Mouse (Mus musculus): Measurements from ENCODE around the gene Spns3. TPM values are rescaled to one million over a fixed set of nuclear protein-coding genes. Genes with fewer than 3 reads are reported as not detected.
"Not testable (repeated sequence)": the region's sequence is repeated elsewhere in the genome, so short reads cannot be mapped to it uniquely, and the experiment has no call there.

Spns3 gene
- total and polyA plus RNA-seq, 2 experiments from 2014 or later = 0.22 TPM; not detected in 1

DNA sequence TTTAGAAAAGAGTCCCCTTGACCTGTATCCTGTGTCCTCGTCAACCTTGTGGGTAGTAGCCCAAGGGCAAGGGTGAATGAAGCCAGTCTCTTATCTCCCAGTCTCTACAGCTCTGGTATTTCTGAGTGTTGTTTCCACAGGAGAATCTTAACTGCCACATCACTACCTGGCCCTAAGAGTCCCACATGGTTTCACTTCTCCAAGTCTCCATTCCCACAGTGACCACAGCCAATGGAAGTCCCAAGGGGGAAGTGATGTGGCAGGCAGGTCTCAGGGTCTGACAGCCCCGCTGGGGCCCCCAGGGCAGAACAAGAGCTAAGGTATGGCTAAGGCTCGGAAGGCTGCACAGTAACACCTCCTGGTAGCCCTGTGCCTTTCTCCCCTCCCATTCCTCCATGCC is 3.1 kb downstream of the Spns3 start:
- DNase-seq (ENCODE audit: low spot score) = no peak
- 74% methylated on average over 3 of the region's 3 CpGs for WGBS
- no peak overlapping the region for H3K27ac ChIP-seq (ENCODE audit: low read depth, low read length)
- no peak overlapping the region for H3K4me2 ChIP-seq (ENCODE audit: low read depth, low read length, poor library complexity, severe bottlenecking)
- no peaks in the 10 kb centered on the region for H3K4me1 ChIP-seq (ENCODE audit: insufficient read depth, low read length)
- no peak for TF ChIP-seq CTCF (IDR thresholded peaks at IDR 0.05)
- no peaks in the 10 kb centered on the region for H3K9me3 ChIP-seq (ENCODE audit: low read length)
- H3K4me3 ChIP-seq (ENCODE audit: low read depth, low read length) = no peak overlapping the region
- no peaks in the 10 kb centered on the region for H3K27me3 ChIP-seq (ENCODE audit: insufficient read depth, low read length)
- no peaks in the 10 kb centered on the region for H3K36me3 ChIP-seq (ENCODE audit: insufficient read depth, low read length)
- H3K9ac ChIP-seq (replicated peaks; ENCODE audit: low read length, poor library complexity, severe bottlenecking) = no peak overlapping the region
- no peak for ATAC-seq (ENCODE audit: low FRiP score)

DNA sequence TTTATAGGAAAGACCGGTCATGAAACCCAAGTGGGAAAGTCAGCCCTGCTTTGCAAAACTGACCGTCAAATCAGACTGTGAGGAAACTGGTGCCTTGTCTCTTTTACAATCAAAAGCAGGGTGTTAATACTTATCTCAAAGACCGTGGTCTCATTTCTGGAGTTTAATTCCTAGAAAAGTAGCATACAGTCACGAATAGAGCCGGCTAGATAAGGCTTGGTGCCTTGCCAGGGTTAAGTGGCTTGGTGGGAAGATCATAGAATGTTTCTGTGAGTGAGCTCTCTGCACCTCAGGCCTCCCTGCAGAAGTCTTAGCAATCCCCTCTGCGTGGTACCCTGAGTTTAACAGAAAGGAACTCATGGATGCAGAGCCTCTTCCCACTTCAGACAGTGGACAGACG is 5.6 kb downstream of the Spns3 start:
- H3K4me3 ChIP-seq (ENCODE audit: low read depth, low read length) = no peak overlapping the region
- no peaks in the 10 kb centered on the region for H3K36me3 ChIP-seq (ENCODE audit: insufficient read depth, low read length)
- no peak overlapping the region for H3K27ac ChIP-seq (ENCODE audit: low read depth, low read length)
- no peak for ATAC-seq (ENCODE audit: low FRiP score)
- no peaks in the 10 kb centered on the region for H3K4me1 ChIP-seq (ENCODE audit: insufficient read depth, low read length)
- no peak overlapping the region for H3K4me2 ChIP-seq (ENCODE audit: low read depth, low read length, poor library complexity, severe bottlenecking)
- DNase-seq (ENCODE audit: low spot score) = no peak
- no peak overlapping the region for H3K9ac ChIP-seq (replicated peaks; ENCODE audit: low read length, poor library complexity, severe bottlenecking)
- TF ChIP-seq CTCF (IDR thresholded peaks at IDR 0.05) = no peak
- WGBS = 71% methylated on average over 7 of the region's 7 CpGs
- H3K9me3 ChIP-seq (ENCODE audit: low read length) = no peaks in the 10 kb centered on the region
- H3K27me3 ChIP-seq (ENCODE audit: insufficient read depth, low read length) = no peaks in the 10 kb centered on the region

DNA sequence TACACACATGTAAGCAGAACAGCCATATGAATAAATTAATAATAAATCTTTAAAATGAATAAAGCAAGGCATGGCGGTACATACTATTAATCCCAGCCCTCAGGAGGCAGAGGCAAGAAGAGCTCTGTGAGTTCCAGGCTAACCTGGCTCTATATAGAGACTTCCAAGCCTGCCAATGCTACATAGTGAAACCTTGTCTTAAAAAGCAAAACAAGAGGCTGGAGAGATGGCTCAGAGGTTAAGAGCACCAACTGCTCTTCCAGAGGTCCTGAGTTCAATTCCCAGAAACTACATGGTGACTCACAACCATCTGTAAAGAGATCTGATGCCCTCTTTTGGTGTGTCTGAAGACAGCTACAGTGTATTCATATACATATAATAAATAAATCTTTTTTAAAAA is 6.6 kb downstream of the Spns3 start:
- H3K9ac ChIP-seq (replicated peaks; ENCODE audit: low read length, poor library complexity, severe bottlenecking); H3K36me3 ChIP-seq (ENCODE audit: insufficient read depth, low read length); DNase-seq (ENCODE audit: low spot score); H3K4me1 ChIP-seq (ENCODE audit: insufficient read depth, low read length); H3K27me3 ChIP-seq (ENCODE audit: insufficient read depth, low read length); H3K27ac ChIP-seq (ENCODE audit: low read depth, low read length); H3K4me3 ChIP-seq (ENCODE audit: low read depth, low read length); H3K9me3 ChIP-seq (ENCODE audit: low read length); H3K4me2 ChIP-seq (ENCODE audit: low read depth, low read length, poor library complexity, severe bottlenecking); ATAC-seq (ENCODE audit: low FRiP score): not testable (repeated sequence)
- 86% methylated on average over 1 of the region's 1 CpGs for whole genome bisulfite sequencing

DNA sequence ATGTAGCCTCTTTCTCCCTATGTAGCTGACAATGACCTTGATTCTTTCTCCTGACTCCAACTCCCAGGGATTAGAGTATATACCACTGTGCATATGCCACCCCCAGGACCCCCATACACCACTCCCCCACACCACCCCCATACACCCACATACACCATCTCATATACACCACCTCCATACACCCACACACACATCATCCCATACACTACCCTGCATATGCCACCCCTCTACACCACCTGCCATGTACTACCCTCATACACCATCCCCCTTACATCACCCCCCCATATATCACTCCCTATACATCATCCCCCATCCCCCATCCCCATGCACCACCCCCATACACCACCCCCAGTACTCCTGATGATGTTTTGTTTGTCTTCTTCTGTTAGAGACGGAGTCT is 7.7 kb downstream of the Spns3 start:
- ATAC-seq (ENCODE audit: low FRiP score) = no peak
- H3K36me3 ChIP-seq (ENCODE audit: insufficient read depth, low read length) = no peaks in the 10 kb centered on the region
- no peaks in the 10 kb centered on the region for H3K4me1 ChIP-seq (ENCODE audit: insufficient read depth, low read length)
- no peak for TF ChIP-seq CTCF (IDR thresholded peaks at IDR 0.05)
- H3K4me3 ChIP-seq (ENCODE audit: low read depth, low read length) = no peak overlapping the region
- WGBS = 81% methylated on average over 1 of the region's 1 CpGs
- H3K27me3 ChIP-seq (ENCODE audit: insufficient read depth, low read length) = no peaks in the 10 kb centered on the region
- no peak overlapping the region for H3K27ac ChIP-seq (ENCODE audit: low read depth, low read length)
- no peak overlapping the region for H3K9ac ChIP-seq (replicated peaks; ENCODE audit: low read length, poor library complexity, severe bottlenecking)
- no peaks in the 10 kb centered on the region for H3K9me3 ChIP-seq (ENCODE audit: low read length)
- DNase-seq (ENCODE audit: low spot score) = no peak
- no peak overlapping the region for H3K4me2 ChIP-seq (ENCODE audit: low read depth, low read length, poor library complexity, severe bottlenecking)

DNA sequence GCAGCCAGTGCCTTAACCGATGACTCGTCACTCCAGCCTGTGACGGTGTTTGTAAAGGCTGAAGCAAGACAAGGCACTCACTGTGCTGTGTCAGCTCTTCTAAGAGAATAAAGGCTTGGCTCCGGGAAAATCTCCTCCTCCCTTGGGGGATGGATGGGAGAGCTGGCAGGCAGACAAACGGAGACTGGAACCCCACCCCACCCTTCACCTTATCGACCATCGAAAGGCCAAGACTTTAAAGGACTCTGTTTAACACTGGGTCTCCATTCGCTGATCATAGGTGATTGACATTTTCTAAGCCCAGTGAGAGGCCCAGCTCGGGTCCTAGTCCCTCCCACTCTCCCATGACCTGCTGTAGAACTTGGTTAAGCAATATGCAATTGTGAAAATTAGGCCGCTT is 8.4 kb downstream of the Spns3 start:
- H3K9me3 ChIP-seq (ENCODE audit: low read length) = no peaks in the 10 kb centered on the region
- H3K4me3 ChIP-seq (ENCODE audit: low read depth, low read length) = no peak overlapping the region
- H3K4me1 ChIP-seq (ENCODE audit: insufficient read depth, low read length) = no peaks in the 10 kb centered on the region
- DNase-seq (ENCODE audit: low spot score) = no peak
- H3K27me3 ChIP-seq (ENCODE audit: insufficient read depth, low read length) = no peaks in the 10 kb centered on the region
- H3K27ac ChIP-seq (ENCODE audit: low read depth, low read length) = no peak overlapping the region
- no peak for TF ChIP-seq CTCF (IDR thresholded peaks at IDR 0.05)
- H3K9ac ChIP-seq (replicated peaks; ENCODE audit: low read length, poor library complexity, severe bottlenecking) = no peak overlapping the region
- ATAC-seq (ENCODE audit: low FRiP score) = no peak
- WGBS = 59% methylated on average over 10 of the region's 10 CpGs
- no peaks in the 10 kb centered on the region for H3K36me3 ChIP-seq (ENCODE audit: insufficient read depth, low read length)
- H3K4me2 ChIP-seq (ENCODE audit: low read depth, low read length, poor library complexity, severe bottlenecking) = no peak overlapping the region

DNA sequence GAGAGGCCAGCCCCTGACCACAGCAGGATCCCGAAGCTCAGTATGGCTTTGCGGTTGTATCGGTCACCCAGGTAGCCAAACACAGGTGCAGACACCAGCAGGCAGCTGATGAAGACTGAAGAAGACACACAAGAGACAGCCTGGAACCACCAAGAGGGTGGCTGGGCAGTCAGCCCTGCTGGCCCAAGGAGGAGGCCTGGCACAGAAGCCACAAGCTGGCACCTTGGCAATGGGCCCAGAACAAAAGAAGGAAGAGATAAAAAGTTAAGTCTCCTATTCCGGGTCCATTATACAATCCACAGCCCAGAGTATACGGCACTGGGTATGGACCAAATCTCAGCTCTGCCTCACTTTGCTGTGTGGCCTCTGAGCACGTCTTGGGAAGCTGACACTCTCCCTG is 9.9 kb downstream of the Spns3 start:
- H3K9ac ChIP-seq (replicated peaks; ENCODE audit: low read length, poor library complexity, severe bottlenecking) = no peak overlapping the region
- WGBS = 74% methylated on average over 6 of the region's 6 CpGs
- H3K27ac ChIP-seq (ENCODE audit: low read depth, low read length) = no peak overlapping the region
- H3K4me2 ChIP-seq (ENCODE audit: low read depth, low read length, poor library complexity, severe bottlenecking) = no peak overlapping the region
- no peaks in the 10 kb centered on the region for H3K9me3 ChIP-seq (ENCODE audit: low read length)
- H3K4me3 ChIP-seq (ENCODE audit: low read depth, low read length) = no peak overlapping the region
- no peaks in the 10 kb centered on the region for H3K4me1 ChIP-seq (ENCODE audit: insufficient read depth, low read length)
- DNase-seq (ENCODE audit: low spot score) (peak; percentile 15), ATAC-seq (ENCODE audit: low FRiP score) (no peak)
- H3K36me3 ChIP-seq (ENCODE audit: insufficient read depth, low read length) = no peaks in the 10 kb centered on the region
- H3K27me3 ChIP-seq (ENCODE audit: insufficient read depth, low read length) = no peaks in the 10 kb centered on the region
- TF ChIP-seq CTCF (IDR thresholded peaks at IDR 0.05) = no peak

DNA sequence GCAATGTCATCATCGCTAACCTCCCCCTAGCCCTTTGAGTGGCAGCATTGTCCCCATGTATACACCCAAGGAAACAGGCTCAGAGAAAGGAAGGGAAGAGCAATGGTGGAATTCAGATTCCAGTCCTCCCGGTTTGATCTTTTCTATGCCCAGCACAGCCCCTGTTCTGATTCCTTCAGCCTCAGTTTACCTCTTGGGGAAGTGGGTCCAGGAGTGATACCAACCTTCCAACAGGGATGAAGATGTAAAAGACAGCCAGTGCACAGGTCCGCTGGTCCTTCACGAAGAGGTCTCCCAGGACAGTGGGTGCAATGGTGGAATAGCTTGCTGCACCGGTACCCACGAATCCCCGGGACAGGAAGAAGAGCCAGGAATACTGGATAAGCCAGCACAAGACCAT is 11.5 kb downstream of the Spns3 start:
- DNase-seq (ENCODE audit: low spot score) = no peak
- no peak for TF ChIP-seq CTCF (IDR thresholded peaks at IDR 0.05)
- 97% methylated on average over 7 of the region's 7 CpGs for WGBS

More for the DNA sequence above, 11.5 kb downstream of the Spns3 start:
- H3K27ac ChIP-seq (ENCODE audit: low read depth, low read length) = no peak overlapping the region
- ATAC-seq (ENCODE audit: low FRiP score) = no peak
- H3K36me3 ChIP-seq (ENCODE audit: insufficient read depth, low read length) = no peaks in the 10 kb centered on the region
- H3K9ac ChIP-seq (replicated peaks; ENCODE audit: low read length, poor library complexity, severe bottlenecking) = no peak overlapping the region
- H3K4me1 ChIP-seq (ENCODE audit: insufficient read depth, low read length) = no peaks in the 10 kb centered on the region
- no peaks in the 10 kb centered on the region for H3K27me3 ChIP-seq (ENCODE audit: insufficient read depth, low read length)
- H3K4me2 ChIP-seq (ENCODE audit: low read depth, low read length, poor library complexity, severe bottlenecking) = no peak overlapping the region
- H3K4me3 ChIP-seq (ENCODE audit: low read depth, low read length) = no peak overlapping the region
- H3K9me3 ChIP-seq (ENCODE audit: low read length) = no peaks in the 10 kb centered on the region

Measured in midbrain, postnatal 0 days (tissue).